Mouse (Mus musculus) thymus, adult 2 months (tissue): ENCODE measurements around the gene Krtap5-4. TPM values are rescaled to one million over a fixed set of nuclear protein-coding genes. Genes with fewer than 3 reads are reported as not detected.
A peak's percentile ranks its signal among the peaks of the same experiment; 100 is the strongest.
"Not testable (repeated sequence)": the region's sequence is repeated elsewhere in the genome, so short reads cannot be mapped to it uniquely, and the experiment has no call there.

Experiments used
- DNase-seq: peaks from one replicate; pipeline ENCODE4 v3.0.0; 2021
- H3K27ac ChIP-seq: fragments of 200-500 bp; 2 replicates; pipeline ENCODE4 v1.5.1; 2012; ENCODE audit warnings: low read length, control low read depth; ENCODE audit not compliant: control insufficient read depth, insufficient read depth
- H3K27me3 ChIP-seq: fragments of 200-500 bp; 2 replicates; pipeline ENCODE4 v1.6.1; 2012; ENCODE audit warnings: mild to moderate bottlenecking, low read length, moderate library complexity, mixed read lengths; ENCODE audit not compliant: control insufficient read depth, insufficient read depth
- H3K36me3 ChIP-seq: fragments of 200-500 bp; 2 replicates; pipeline ENCODE4 v1.6.1; 2012; ENCODE audit warnings: mild to moderate bottlenecking, low read length, moderate library complexity; ENCODE audit not compliant: control insufficient read depth, insufficient read depth
- H3K4me1 ChIP-seq: fragments of 200-500 bp; replicated peaks from 2 replicates; pipeline ENCODE4 v1.6.1; 2012; ENCODE audit warnings: low read length; ENCODE audit not compliant: control insufficient read depth, insufficient read depth
- H3K4me3 ChIP-seq: fragments of 200-500 bp; 2 replicates; pipeline ENCODE4 v1.5.1; 2012; ENCODE audit warnings: mild to moderate bottlenecking, low read length, control low read depth, moderate library complexity; ENCODE audit not compliant: control insufficient read depth, insufficient read depth
- CTCF ChIP-seq: fragments of 200-500 bp; IDR thresholded peaks from 2 replicates; pipeline ENCODE4 v1.5.1; 2012; ENCODE audit warnings: mild to moderate bottlenecking, control low read depth, low read length, moderate library complexity, borderline replicate concordance; ENCODE audit not compliant: control insufficient read depth, poor library complexity, insufficient read depth; ENCODE audit errors: extremely low read depth
- POLR2A ChIP-seq: fragments of 200-500 bp; IDR thresholded peaks from 2 replicates; pipeline ENCODE4 v1.6.1; 2012; ENCODE audit warnings: mild to moderate bottlenecking, low read length, control low read depth, moderate library complexity; ENCODE audit not compliant: control insufficient read depth, poor library complexity, insufficient read depth; ENCODE audit errors: extremely low read depth
- WGBS: fragments of 180-500 bp; shearing (Covaris S2); methylation state at CpG from one replicate; pipeline ENCODE4 v1.1.7; 2018; 5-methylcytosine and 5-hydroxymethylcytosine counted together
- polyA plus RNA-seq: library from polyadenylated mRNA; depleted of rRNA; stranded (reverse); fragments of >200 nt; gene quantifications from 2 replicates; pipeline ENCODE4 v1.2.3, GENCODE M21; 2012

The Krtap5-4 gene
- polyA plus RNA-seq, 1 experiment, result not detected

GRCm38 (mm10) chr7:142284615-142285080 lies 18.7 kb upstream of the Krtap5-4 start:
- Histone ChIP-seq H3K27me3 (no peaks in the 10 kb centered on the region; the same call in 1 of the 2 replicates), H3K4me1 (0 out of 2 replicates have a peak, but pooled peaks cover 2% of the 10 kb centered on the region), H3K27ac (no peak overlapping the region), H3K36me3 (no peaks in the 10 kb centered on the region), H3K4me3 (peak overlapping the region; percentile 61)
- TF ChIP-seq CTCF (no peak), POLR2A (no peak)
- DNase-seq, result peak; percentile 89
- WGBS, result under 1% methylated on average over 19 of the region's 19 CpGs

DNA sequence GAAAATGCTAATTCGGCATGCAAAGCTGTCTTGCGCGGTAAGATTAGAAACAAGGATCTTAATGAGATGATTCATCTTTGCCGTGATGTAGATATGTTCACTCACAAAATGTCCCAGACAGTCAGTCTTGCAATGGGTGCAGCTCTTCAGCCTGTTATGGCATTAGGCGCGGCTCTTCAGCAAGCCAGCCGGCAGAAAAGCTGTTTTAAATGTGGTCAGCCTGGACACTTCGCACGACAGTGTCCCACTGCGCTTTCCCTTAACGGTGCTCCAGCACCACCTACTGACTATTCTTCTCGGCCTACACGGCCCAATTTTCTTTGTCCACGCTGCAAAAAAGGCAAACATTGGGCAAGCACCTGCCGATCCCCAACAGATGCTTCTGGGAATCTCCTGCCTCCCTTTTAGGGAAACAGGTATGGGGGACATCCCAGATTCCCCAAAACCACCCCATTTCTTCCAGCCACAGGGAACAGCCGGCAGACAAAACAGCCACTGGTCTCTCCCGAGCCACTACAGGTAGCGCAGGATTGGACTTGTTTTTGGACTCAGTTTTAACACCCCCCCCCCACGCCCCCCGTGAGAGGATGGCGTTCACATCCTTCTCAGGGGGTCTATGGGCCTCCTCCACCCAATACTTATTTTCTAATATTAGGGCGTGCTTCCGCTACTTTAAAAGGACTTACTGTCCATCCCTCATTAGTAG lies 18.1 kb upstream of the Krtap5-4 start:
- no peaks in the 10 kb centered on the region; the same call in 1 of the 2 replicates for H3K27me3 ChIP-seq
- no peaks in the 10 kb centered on the region for H3K36me3 ChIP-seq
- WGBS, result 28% methylated on average over 23 of the region's 23 CpGs
- 0 out of 2 replicates have a peak, but pooled peaks cover 2% of the 10 kb centered on the region for H3K4me1 ChIP-seq
- DNase-seq, result no peak
- TF ChIP-seq POLR2A (no peak), CTCF (no peak)
- H3K4me3 ChIP-seq, result no peak overlapping the region
- no peak overlapping the region for H3K27ac ChIP-seq

- not testable (repeated sequence) for H3K27me3 ChIP-seq, H3K27ac ChIP-seq, H3K4me3 ChIP-seq, DNase-seq, H3K4me1 ChIP-seq, H3K36me3 ChIP-seq
- 90% methylated on average over 9 of the region's 9 CpGs for WGBS
Measured at GRCm38 (mm10) chr7:142285910-142286612, 17.3 kb upstream of the Krtap5-4 start.

DNA sequence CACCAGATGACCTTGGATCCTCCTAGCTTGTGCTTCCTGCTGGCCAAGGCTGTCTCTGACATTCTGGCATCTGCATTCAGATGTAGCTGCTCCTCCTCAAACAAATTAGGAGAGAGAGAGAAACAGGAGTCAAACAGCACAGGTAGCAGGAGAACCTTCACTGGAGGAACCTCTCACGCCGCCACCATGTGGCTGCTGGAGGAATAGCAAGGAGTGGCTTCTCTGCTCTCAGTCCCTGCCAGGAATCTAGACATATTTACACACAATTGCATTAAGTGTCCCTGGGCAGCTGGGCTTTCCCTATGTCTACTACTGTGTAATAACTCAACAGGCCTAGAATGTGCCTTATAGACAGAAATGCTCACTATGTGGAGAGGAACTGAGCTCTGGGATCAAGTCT lies 9.5 kb upstream of the Krtap5-4 start:
- peak; percentile 26 for DNase-seq
- H3K27ac ChIP-seq, H3K36me3 ChIP-seq, H3K4me1 ChIP-seq, H3K4me3 ChIP-seq, H3K27me3 ChIP-seq: not testable (repeated sequence)
- WGBS, result 0% methylated on average over 2 of the region's 2 CpGs

DNA sequence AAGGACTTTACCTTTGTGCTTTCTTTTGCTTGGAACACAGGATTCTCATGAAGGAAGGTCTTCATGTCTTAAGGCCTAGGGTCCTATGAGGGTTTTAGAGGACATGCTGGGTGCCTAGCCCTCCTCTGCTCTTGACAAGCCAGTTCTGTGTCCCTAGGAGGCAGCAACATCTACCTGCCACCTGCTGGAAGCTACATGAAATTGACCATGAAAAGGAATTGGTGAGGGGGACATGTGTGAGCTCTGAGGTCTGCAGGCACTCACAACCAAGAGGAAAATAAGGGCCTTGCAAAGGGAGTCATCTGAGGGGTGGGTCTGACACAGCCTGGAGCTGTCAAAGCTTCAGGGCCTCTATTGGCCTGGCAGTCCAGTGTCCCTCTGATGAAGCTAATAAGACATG lies 7.9 kb upstream of the Krtap5-4 start:
- no peaks in the 10 kb centered on the region for H3K4me1 ChIP-seq
- no peak for TF ChIP-seq POLR2A
- no peak for TF ChIP-seq CTCF
- no peaks in the 10 kb centered on the region for H3K36me3 ChIP-seq
- H3K27ac ChIP-seq, result no peak overlapping the region
- H3K27me3 ChIP-seq, result no peaks in the 10 kb centered on the region
- DNase-seq, result no peak
- H3K4me3 ChIP-seq, result no peak overlapping the region

GRCm38 (mm10) chr7:142296108-142296507 lies 7.2 kb upstream of the Krtap5-4 start:
- H3K36me3 ChIP-seq, H3K27ac ChIP-seq, H3K4me1 ChIP-seq, H3K4me3 ChIP-seq, H3K27me3 ChIP-seq, DNase-seq: not testable (repeated sequence)
- 44% methylated on average over 4 of the region's 4 CpGs for WGBS

DNA sequence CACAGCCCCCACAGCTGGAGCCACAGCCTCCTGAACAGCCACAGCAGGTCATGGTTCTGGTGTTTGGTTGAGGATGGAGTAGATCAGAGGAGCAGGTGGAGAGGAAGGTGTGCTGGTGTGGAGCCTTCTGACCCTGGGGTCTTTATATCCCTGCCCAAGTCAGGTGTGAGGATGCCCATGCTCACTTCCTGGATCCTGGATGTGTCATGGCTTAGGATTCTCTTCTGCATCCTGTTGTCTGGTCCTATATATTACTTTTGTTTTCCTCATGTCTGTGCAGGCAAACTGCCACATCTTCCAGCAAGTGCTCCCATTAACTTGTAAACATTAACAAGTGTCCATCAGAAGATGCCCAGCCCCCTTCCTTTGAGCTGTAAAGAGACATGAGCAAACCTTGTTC lies 6.3 kb upstream of the Krtap5-4 start, which contains the start of gene Krtap5-1:
TSS of gene Krtap5-1 (minus strand) at position 101 of the 400 bp plus-strand sequence.
- not testable (repeated sequence) for H3K27ac ChIP-seq, H3K4me1 ChIP-seq

GRCm38 (mm10) chr7:142303929-142304328 lies 580 bp downstream of the Krtap5-4 start:
- not testable (repeated sequence) for DNase-seq, H3K4me3 ChIP-seq, H3K36me3 ChIP-seq, H3K4me1 ChIP-seq, H3K27ac ChIP-seq, H3K27me3 ChIP-seq
- 82% methylated on average over 1 of the region's 1 CpGs for WGBS

More for the DNA sequence above, 6.3 kb upstream of the Krtap5-4 start, which contains the start of gene Krtap5-1:
- not testable (repeated sequence) for H3K36me3 ChIP-seq, H3K27me3 ChIP-seq, DNase-seq, H3K4me3 ChIP-seq
